Mouse (Mus musculus) forebrain, embryonic 12.5 days (tissue): ENCODE results near the gene Atp4b. TPM values are rescaled to one million over a fixed set of nuclear protein-coding genes. Genes with fewer than 3 reads are reported as not detected.

Experiments used
- ATAC-seq: fragments of 200-750 bp; cut with Nextera tagmentation; 2 replicates; pipeline ENCODE4 v1.8.0; 2017; ENCODE audit warnings: moderate TSS enrichment; ENCODE audit not compliant: low FRiP score
- H3K27ac ChIP-seq: fragments of 300-500 bp; sonication (generic); 2 replicates; pipeline ENCODE4 v1.5.1; 2016; ENCODE audit warnings: mild to moderate bottlenecking
- H3K27me3 ChIP-seq: fragments of 300-500 bp; sonication (generic); 2 replicates; pipeline ENCODE4 v1.6.1; 2016; ENCODE audit warnings: mild to moderate bottlenecking
- H3K36me3 ChIP-seq: fragments of 300-500 bp; sonication (generic); replicated peaks from 2 replicates; pipeline ENCODE4 v1.6.1; 2016; ENCODE audit warnings: mild to moderate bottlenecking
- H3K4me1 ChIP-seq: fragments of 300-500 bp; sonication (generic); 2 replicates; pipeline ENCODE4 v1.6.1; 2016
- H3K4me2 ChIP-seq: fragments of 300-500 bp; sonication (generic); 2 replicates; pipeline ENCODE4 v1.6.1; 2016; ENCODE audit warnings: mild to moderate bottlenecking, moderate library complexity
- H3K4me3 ChIP-seq: fragments of 300-500 bp; sonication (generic); replicated peaks from 2 replicates; pipeline ENCODE4 v1.5.1; 2016; ENCODE audit warnings: mild to moderate bottlenecking
- H3K9ac ChIP-seq: fragments of 300-500 bp; sonication (generic); 2 replicates; pipeline ENCODE4 v1.6.1; 2016; ENCODE audit warnings: mild to moderate bottlenecking
- H3K9me3 ChIP-seq: fragments of 300-500 bp; sonication (generic); 2 replicates; pipeline ENCODE4 v1.6.1; 2016
- WGBS: fragments of 180-500 bp; shearing (Covaris S2); methylation state at CpG from one replicate; pipeline ENCODE4 v1.1.7; 2016; 5-methylcytosine and 5-hydroxymethylcytosine counted together
- polyA plus RNA-seq: library from polyadenylated mRNA; unstranded; fragments of >200 nt; fragmentation: Nextera tagmentation; extraction: Ambion mirVana; gene quantifications from 2 replicates; pipeline ENCODE4 v1.2.1, GENCODE M21; 2016

Atp4b gene
- not detected in 2 replicates for polyA plus RNA-seq

GRCm38 (mm10) chr8:13396725-13397124 is at the start of gene Atp4b:
Atp4b (minus strand) TSS chr8:13396825.
- Histone ChIP-seq H3K27me3 (no peaks in the 10 kb centered on the region), H3K9me3 (no peaks in the 10 kb centered on the region), H3K27ac (no peak within 1 kb of the TSS), H3K36me3 (no peaks in the 10 kb centered on the region), H3K9ac (no peak within 1 kb of the TSS), H3K4me2 (no peak within 1 kb of the TSS), H3K4me1 (no peaks in the 10 kb centered on the region), H3K4me3 (no peak within 1 kb of the TSS)
- 78% methylated on average over 5 of the region's 5 CpGs for WGBS
- ATAC-seq, result no peak

- Histone ChIP-seq H3K4me3 (no peak overlapping the region), H3K27ac (no peak overlapping the region)
Measured at GRCm38 (mm10) chr8:13442152-13442551, 45.5 kb upstream of the Atp4b start.

GRCm38 (mm10) chr8:13437531-13437930 is 40.9 kb upstream of the Atp4b start:
- H3K4me1 ChIP-seq, result peaks cover 13% of the 10 kb centered on the region; the same call in 1 of the 2 replicates
- no peak overlapping the region for H3K4me3 ChIP-seq
- H3K4me2 ChIP-seq, result no peak overlapping the region
- no peak for ATAC-seq
- WGBS, result 88% methylated on average over 2 of the region's 2 CpGs
- H3K27ac ChIP-seq, result no peak overlapping the region
- no peak overlapping the region for H3K9ac ChIP-seq
- peaks cover 27% of the 10 kb centered on the region for H3K27me3 ChIP-seq
- H3K36me3 ChIP-seq, result no peaks in the 10 kb centered on the region
- no peaks in the 10 kb centered on the region for H3K9me3 ChIP-seq

More at GRCm38 (mm10) chr8:13442152-13442551, 45.5 kb upstream of the Atp4b start:
- no peaks in the 10 kb centered on the region for H3K9me3 ChIP-seq
- no peaks in the 10 kb centered on the region for H3K27me3 ChIP-seq
- ATAC-seq, result no peak
- no peaks in the 10 kb centered on the region for H3K36me3 ChIP-seq
- H3K4me2 ChIP-seq, result no peak overlapping the region
- no peaks in the 10 kb centered on the region for H3K4me1 ChIP-seq
- 94% methylated on average over 2 of the region's 2 CpGs for WGBS
- H3K9ac ChIP-seq, result no peak overlapping the region

GRCm38 (mm10) chr8:13436052-13436451 is 39.4 kb upstream of the Atp4b start:
- WGBS, result 6% methylated on average over 8 of the region's 8 CpGs
- peaks cover 27% of the 10 kb centered on the region for H3K27me3 ChIP-seq

GRCm38 (mm10) chr8:13434889-13435288 is 38.3 kb upstream of the Atp4b start, which contains the start of gene Tmem255b:
Tmem255b (plus strand) TSS chr8:13435189.
- peaks cover 27% of the 10 kb centered on the region for H3K27me3 ChIP-seq
- no peak within 1 kb of the TSS for H3K9ac ChIP-seq
- H3K4me1 ChIP-seq, result peaks cover 13% of the 10 kb centered on the region; the same call in 1 of the 2 replicates
- H3K9me3 ChIP-seq, result no peaks in the 10 kb centered on the region
- no peaks in the 10 kb centered on the region for H3K36me3 ChIP-seq
- no peak for ATAC-seq
- WGBS, result 13% methylated on average over 10 of the region's 10 CpGs
- no peak within 1 kb of the TSS for H3K27ac ChIP-seq
- H3K4me2 ChIP-seq, result peak within 1 kb of the TSS; percentile 24
- H3K4me3 ChIP-seq, result no peak within 1 kb of the TSS

More at GRCm38 (mm10) chr8:13436052-13436451, 39.4 kb upstream of the Atp4b start:
- H3K4me2 ChIP-seq, result no peak overlapping the region
- H3K9me3 ChIP-seq, result no peaks in the 10 kb centered on the region
- no peak overlapping the region for H3K4me3 ChIP-seq
- H3K27ac ChIP-seq, result no peak overlapping the region
- no peaks in the 10 kb centered on the region for H3K36me3 ChIP-seq
- no peak overlapping the region for H3K9ac ChIP-seq
- peaks cover 13% of the 10 kb centered on the region; the same call in 1 of the 2 replicates for H3K4me1 ChIP-seq
- no peak for ATAC-seq

GRCm38 (mm10) chr8:13433130-13433529 is 36.5 kb upstream of the Atp4b start:
- H3K27ac ChIP-seq, result no peak overlapping the region
- H3K27me3 ChIP-seq, result peaks cover 27% of the 10 kb centered on the region
- H3K4me2 ChIP-seq, result no peak overlapping the region
- H3K4me3 ChIP-seq, result no peak overlapping the region
- WGBS, result 86% methylated on average over 5 of the region's 5 CpGs
- no peak overlapping the region for H3K9ac ChIP-seq
- peaks cover 13% of the 10 kb centered on the region; the same call in 1 of the 2 replicates for H3K4me1 ChIP-seq
- H3K36me3 ChIP-seq, result no peaks in the 10 kb centered on the region
- no peaks in the 10 kb centered on the region for H3K9me3 ChIP-seq
- ATAC-seq, result no peak

- H3K9me3 ChIP-seq, result no peaks in the 10 kb centered on the region
- H3K4me2 ChIP-seq, result no peak overlapping the region
- peaks cover 11% of the 10 kb centered on the region; the same call in 1 of the 2 replicates for H3K4me1 ChIP-seq
- ATAC-seq, result no peak
- H3K9ac ChIP-seq, result no peak overlapping the region
- H3K27ac ChIP-seq, result no peak overlapping the region
- H3K4me3 ChIP-seq, result no peak overlapping the region
- H3K27me3 ChIP-seq, result peaks cover 17% of the 10 kb centered on the region
- H3K36me3 ChIP-seq, result no peaks in the 10 kb centered on the region
Measured at GRCm38 (mm10) chr8:13430866-13431265, 34.2 kb upstream of the Atp4b start.

- Histone ChIP-seq H3K9me3 (no peaks in the 10 kb centered on the region), H3K27me3 (peaks cover 13% of the 10 kb centered on the region), H3K9ac (no peak overlapping the region), H3K4me2 (no peak overlapping the region), H3K36me3 (no peaks in the 10 kb centered on the region), H3K27ac (no peak overlapping the region), H3K4me1 (0 out of 2 replicates have a peak, but pooled peaks cover 6% of the 10 kb centered on the region), H3K4me3 (no peak overlapping the region)
- 80% methylated on average over 7 of the region's 7 CpGs for WGBS
- ATAC-seq, result no peak
Measured at GRCm38 (mm10) chr8:13430412-13430811, 33.8 kb upstream of the Atp4b start.

- Histone ChIP-seq H3K9me3 (no peaks in the 10 kb centered on the region), H3K27ac (no peak overlapping the region), H3K4me3 (no peak overlapping the region), H3K9ac (no peak overlapping the region), H3K27me3 (no peaks in the 10 kb centered on the region; the same call in 1 of the 2 replicates), H3K4me2 (no peak overlapping the region), H3K4me1 (no peaks in the 10 kb centered on the region), H3K36me3 (no peaks in the 10 kb centered on the region)
- 89% methylated on average over 9 of the region's 9 CpGs for WGBS
- no peak for ATAC-seq
Measured at GRCm38 (mm10) chr8:13428156-13428555, 31.5 kb upstream of the Atp4b start.

GRCm38 (mm10) chr8:13427351-13427750 is 30.7 kb upstream of the Atp4b start:
- no peak overlapping the region for H3K27ac ChIP-seq
- H3K9ac ChIP-seq, result no peak overlapping the region
- H3K36me3 ChIP-seq, result no peaks in the 10 kb centered on the region
- no peaks in the 10 kb centered on the region for H3K9me3 ChIP-seq
- H3K27me3 ChIP-seq, result no peaks in the 10 kb centered on the region
- no peaks in the 10 kb centered on the region for H3K4me1 ChIP-seq
- ATAC-seq, result no peak
- WGBS, result 84% methylated on average over 6 of the region's 6 CpGs
- H3K4me2 ChIP-seq, result no peak overlapping the region
- no peak overlapping the region for H3K4me3 ChIP-seq

- 91% methylated on average over 6 of the region's 6 CpGs for WGBS
- no peak for ATAC-seq
- H3K4me1 ChIP-seq, result no peaks in the 10 kb centered on the region
Measured at GRCm38 (mm10) chr8:13420970-13421369, 24.3 kb upstream of the Atp4b start.

GRCm38 (mm10) chr8:13419111-13419639 is 22.6 kb upstream of the Atp4b start:
- Histone ChIP-seq H3K36me3 (no peaks in the 10 kb centered on the region), H3K4me3 (no peak overlapping the region), H3K4me2 (no peak overlapping the region), H3K27ac (no peak overlapping the region), H3K4me1 (no peaks in the 10 kb centered on the region), H3K27me3 (peaks cover 3% of the 10 kb centered on the region; the same call in 1 of the 2 replicates), H3K9ac (no peak overlapping the region), H3K9me3 (no peaks in the 10 kb centered on the region)
- ATAC-seq, result no peak
- WGBS, result 80% methylated on average over 2 of the region's 2 CpGs

More at GRCm38 (mm10) chr8:13420970-13421369, 24.3 kb upstream of the Atp4b start:
- H3K27ac ChIP-seq, result no peak overlapping the region
- no peaks in the 10 kb centered on the region for H3K27me3 ChIP-seq
- H3K4me3 ChIP-seq, result no peak overlapping the region
- H3K9ac ChIP-seq, result no peak overlapping the region
- H3K9me3 ChIP-seq, result no peaks in the 10 kb centered on the region
- H3K4me2 ChIP-seq, result no peak overlapping the region
- no peaks in the 10 kb centered on the region for H3K36me3 ChIP-seq

GRCm38 (mm10) chr8:13415879-13416278 is 19.3 kb upstream of the Atp4b start:
- Histone ChIP-seq H3K4me3 (no peak overlapping the region), H3K36me3 (no peaks in the 10 kb centered on the region), H3K4me2 (no peak overlapping the region), H3K27ac (no peak overlapping the region), H3K27me3 (peaks cover 3% of the 10 kb centered on the region; the same call in 1 of the 2 replicates), H3K9ac (no peak overlapping the region), H3K4me1 (no peaks in the 10 kb centered on the region), H3K9me3 (no peaks in the 10 kb centered on the region)
- ATAC-seq, result no peak
- 82% methylated on average over 10 of the region's 10 CpGs for WGBS
